Mouse (Mus musculus) liver, embryonic 14.5 days (tissue): ENCODE results near the gene Prdm9.

Source experiments
- CTCF ChIP-seq: IDR thresholded peaks from 2 replicates; pipeline ENCODE4 v1.5.1; 2016; ENCODE audit warnings: antibody characterized with exemption, low read depth, control low read depth
- EP300 ChIP-seq: IDR thresholded peaks from 2 replicates; pipeline ENCODE4 v1.6.1; 2016; ENCODE audit warnings: antibody characterized with exemption, low read depth

- no peak for TF ChIP-seq CTCF
- TF ChIP-seq EP300 = no peak
These were observed 15.9 kb upstream of the Prdm9 start for GRCm38 (mm10) chr17:15580072-15580447.
